Mouse (Mus musculus): ENCODE measurements around the gene 2310046K23Rik. TPM values are rescaled to one million over a fixed set of nuclear protein-coding genes. Genes with fewer than 3 reads are reported as not detected.
"Not testable (repeated sequence)": the region's sequence is repeated elsewhere in the genome, so short reads cannot be mapped to it uniquely, and the experiment has no call there.

2310046K23Rik gene
- polyA plus RNA-seq, 1 experiment from 2014 or later = not detected

GRCm38 (mm10) chr3:92510786-92511185, 23.5 kb downstream of the 2310046K23Rik start:
- H3K36me3 ChIP-seq (ENCODE audit: control insufficient read depth, insufficient read depth, low read length) = no peaks in the 10 kb centered on the region
- no peak overlapping the region for H3K9ac ChIP-seq (replicated peaks; ENCODE audit: low read depth, low read length)
- H3K4me3 ChIP-seq (ENCODE audit: low read depth, low read length) = no peak overlapping the region
- H3K27me3 ChIP-seq (ENCODE audit: control insufficient read depth, insufficient read depth, low read length) = no peaks in the 10 kb centered on the region
- no peaks in the 10 kb centered on the region for H3K9me3 ChIP-seq (ENCODE audit: control insufficient read depth, low read length)
- H3K4me1 ChIP-seq (ENCODE audit: control insufficient read depth, insufficient read depth, low read length) = no peaks in the 10 kb centered on the region
- peak; percentile 74; the same call in 1 of the 2 replicates for ATAC-seq (ENCODE audit: low read depth)
- no peak overlapping the region for H3K4me2 ChIP-seq (ENCODE audit: low read depth, low read length)
- H3K27ac ChIP-seq (ENCODE audit: low read depth, low read length) = no peak overlapping the region

GRCm38 (mm10) chr3:92508185-92508584, 26.1 kb downstream of the 2310046K23Rik start:
- no peak overlapping the region for H3K27ac ChIP-seq (ENCODE audit: low read depth, low read length)
- no peaks in the 10 kb centered on the region for H3K27me3 ChIP-seq (ENCODE audit: control insufficient read depth, insufficient read depth, low read length)
- no peaks in the 10 kb centered on the region for H3K36me3 ChIP-seq (ENCODE audit: control insufficient read depth, insufficient read depth, low read length)
- no peak overlapping the region for H3K4me3 ChIP-seq (ENCODE audit: low read depth, low read length)
- no peak overlapping the region for H3K4me2 ChIP-seq (ENCODE audit: low read depth, low read length)
- 97% methylated on average over 1 of the region's 1 CpGs for WGBS
- no peak overlapping the region for H3K9ac ChIP-seq (replicated peaks; ENCODE audit: low read depth, low read length)
- no peaks in the 10 kb centered on the region for H3K9me3 ChIP-seq (ENCODE audit: control insufficient read depth, low read length)
- H3K4me1 ChIP-seq (ENCODE audit: control insufficient read depth, insufficient read depth, low read length) = no peaks in the 10 kb centered on the region
- ATAC-seq (ENCODE audit: low read depth) = no peak

GRCm38 (mm10) chr3:92503528-92503927, 30.8 kb downstream of the 2310046K23Rik start:
- H3K4me1 ChIP-seq (ENCODE audit: control insufficient read depth, insufficient read depth, low read length) = no peaks in the 10 kb centered on the region
- no peak for ATAC-seq (ENCODE audit: low read depth)
- no peaks in the 10 kb centered on the region for H3K9me3 ChIP-seq (ENCODE audit: control insufficient read depth, low read length)

GRCm38 (mm10) chr3:92500393-92500792, 33.9 kb downstream of the 2310046K23Rik start, which contains the start of gene Sprr4:
TSS of gene Sprr4 (minus strand) at chr3:92500493.
- ATAC-seq (ENCODE audit: low read depth) = no peak
- H3K27ac ChIP-seq (ENCODE audit: low read depth, low read length) = no peak within 1 kb of the TSS
- no peak within 1 kb of the TSS for H3K4me2 ChIP-seq (ENCODE audit: low read depth, low read length)
- H3K4me1 ChIP-seq (ENCODE audit: control insufficient read depth, insufficient read depth, low read length) = no peaks in the 10 kb centered on the region
- H3K36me3 ChIP-seq (ENCODE audit: control insufficient read depth, insufficient read depth, low read length) = no peaks in the 10 kb centered on the region
- no peaks in the 10 kb centered on the region for H3K9me3 ChIP-seq (ENCODE audit: control insufficient read depth, low read length)
- 89% methylated on average over 1 of the region's 1 CpGs for WGBS
- H3K4me3 ChIP-seq (ENCODE audit: low read depth, low read length) = no peak within 1 kb of the TSS
- no peak within 1 kb of the TSS for H3K9ac ChIP-seq (replicated peaks; ENCODE audit: low read depth, low read length)
- H3K27me3 ChIP-seq (ENCODE audit: control insufficient read depth, insufficient read depth, low read length) = no peaks in the 10 kb centered on the region

More at GRCm38 (mm10) chr3:92503528-92503927, 30.8 kb downstream of the 2310046K23Rik start:
- no peak overlapping the region for H3K4me3 ChIP-seq (ENCODE audit: low read depth, low read length)
- no peaks in the 10 kb centered on the region for H3K27me3 ChIP-seq (ENCODE audit: control insufficient read depth, insufficient read depth, low read length)
- no peak overlapping the region for H3K4me2 ChIP-seq (ENCODE audit: low read depth, low read length)
- no peaks in the 10 kb centered on the region for H3K36me3 ChIP-seq (ENCODE audit: control insufficient read depth, insufficient read depth, low read length)
- no peak overlapping the region for H3K9ac ChIP-seq (replicated peaks; ENCODE audit: low read depth, low read length)
- H3K27ac ChIP-seq (ENCODE audit: low read depth, low read length) = no peak overlapping the region

GRCm38 (mm10) chr3:92490262-92490661, 44.0 kb downstream of the 2310046K23Rik start:
- not testable (repeated sequence) for H3K27ac ChIP-seq (ENCODE audit: low read depth, low read length); H3K4me1 ChIP-seq (ENCODE audit: control insufficient read depth, insufficient read depth, low read length); H3K9ac ChIP-seq (replicated peaks; ENCODE audit: low read depth, low read length)

GRCm38 (mm10) chr3:92486307-92486706, 48.0 kb downstream of the 2310046K23Rik start:
- ATAC-seq (ENCODE audit: low read depth) = no peak
- H3K9me3 ChIP-seq (ENCODE audit: control insufficient read depth, low read length) = no peaks in the 10 kb centered on the region
- H3K4me1 ChIP-seq (ENCODE audit: control insufficient read depth, insufficient read depth, low read length) = no peaks in the 10 kb centered on the region
- H3K4me3 ChIP-seq (ENCODE audit: low read depth, low read length) = no peak overlapping the region
- no peaks in the 10 kb centered on the region for H3K36me3 ChIP-seq (ENCODE audit: control insufficient read depth, insufficient read depth, low read length)
- H3K27ac ChIP-seq (ENCODE audit: low read depth, low read length) = no peak overlapping the region
- WGBS = 56% methylated on average over 1 of the region's 1 CpGs
- no peak overlapping the region for H3K4me2 ChIP-seq (ENCODE audit: low read depth, low read length)
- no peak overlapping the region for H3K9ac ChIP-seq (replicated peaks; ENCODE audit: low read depth, low read length)
- no peaks in the 10 kb centered on the region for H3K27me3 ChIP-seq (ENCODE audit: control insufficient read depth, insufficient read depth, low read length)

More at GRCm38 (mm10) chr3:92490262-92490661, 44.0 kb downstream of the 2310046K23Rik start:
- H3K27me3 ChIP-seq (ENCODE audit: control insufficient read depth, insufficient read depth, low read length); H3K36me3 ChIP-seq (ENCODE audit: control insufficient read depth, insufficient read depth, low read length); H3K4me2 ChIP-seq (ENCODE audit: low read depth, low read length); ATAC-seq (ENCODE audit: low read depth); H3K9me3 ChIP-seq (ENCODE audit: control insufficient read depth, low read length); H3K4me3 ChIP-seq (ENCODE audit: low read depth, low read length): not testable (repeated sequence)

GRCm38 (mm10) chr3:92485863-92486262, 48.4 kb downstream of the 2310046K23Rik start, which contains the start of gene Sprr1a:
TSS of gene Sprr1a (minus strand) at chr3:92485895.
- no peaks in the 10 kb centered on the region for H3K27me3 ChIP-seq (ENCODE audit: control insufficient read depth, insufficient read depth, low read length)
- H3K4me3 ChIP-seq (ENCODE audit: low read depth, low read length) = no peak within 1 kb of the TSS
- no peak within 1 kb of the TSS for H3K4me2 ChIP-seq (ENCODE audit: low read depth, low read length)
- no peaks in the 10 kb centered on the region for H3K4me1 ChIP-seq (ENCODE audit: control insufficient read depth, insufficient read depth, low read length)
- no peak for ATAC-seq (ENCODE audit: low read depth)
- no peaks in the 10 kb centered on the region for H3K9me3 ChIP-seq (ENCODE audit: control insufficient read depth, low read length)
- H3K27ac ChIP-seq (ENCODE audit: low read depth, low read length) = no peak within 1 kb of the TSS
- H3K36me3 ChIP-seq (ENCODE audit: control insufficient read depth, insufficient read depth, low read length) = no peaks in the 10 kb centered on the region
- H3K9ac ChIP-seq (replicated peaks; ENCODE audit: low read depth, low read length) = no peak within 1 kb of the TSS

Other genes with a start within 250 kb of the 2310046K23Rik start
- not detected in 2 replicates for gene Sprr2a3, start 249.1 kb downstream of the 2310046K23Rik start, polyA plus RNA-seq (2014; fragmentation: Nextera tagmentation; extraction: Ambion mirVana)
- gene Sprr2b, start 217.9 kb downstream of the 2310046K23Rik start, polyA plus RNA-seq (2014; fragmentation: Nextera tagmentation; extraction: Ambion mirVana) = not detected in 2 replicates
- not detected in 2 replicates for gene Sprr2d, start 195.4 kb downstream of the 2310046K23Rik start, polyA plus RNA-seq (2014; fragmentation: Nextera tagmentation; extraction: Ambion mirVana)
- gene Sprr2e, start 182.4 kb downstream of the 2310046K23Rik start, polyA plus RNA-seq (2014; fragmentation: Nextera tagmentation; extraction: Ambion mirVana) = not detected in 2 replicates
- not detected in 2 replicates for gene Sprr2f, start 169.3 kb downstream of the 2310046K23Rik start, polyA plus RNA-seq (2014; fragmentation: Nextera tagmentation; extraction: Ambion mirVana)
- gene Sprr2h, start 148.8 kb downstream of the 2310046K23Rik start, polyA plus RNA-seq (2014; fragmentation: Nextera tagmentation; extraction: Ambion mirVana) = not detected in 2 replicates
- not detected in 2 replicates for gene Sprr2i, start 126.5 kb downstream of the 2310046K23Rik start, polyA plus RNA-seq (2014; fragmentation: Nextera tagmentation; extraction: Ambion mirVana)
- gene Sprr2j-ps, start 116.4 kb downstream of the 2310046K23Rik start, polyA plus RNA-seq (2014; fragmentation: Nextera tagmentation; extraction: Ambion mirVana) = not detected in 2 replicates
- gene Gm9774, start 105.1 kb downstream of the 2310046K23Rik start, polyA plus RNA-seq (2014; fragmentation: Nextera tagmentation; extraction: Ambion mirVana) = 5.1 and 7.9 TPM in 2 replicates
- gene Sprr2k, start 101.9 kb downstream of the 2310046K23Rik start, polyA plus RNA-seq (2014; fragmentation: Nextera tagmentation; extraction: Ambion mirVana) = not detected in 2 replicates
- gene Sprr1b, start 95.7 kb downstream of the 2310046K23Rik start, polyA plus RNA-seq (2014; fragmentation: Nextera tagmentation; extraction: Ambion mirVana) = not detected in 2 replicates
- gene Sprr3, start 75.8 kb downstream of the 2310046K23Rik start, polyA plus RNA-seq (2014; fragmentation: Nextera tagmentation; extraction: Ambion mirVana) = not detected in 2 replicates
- not detected in 2 replicates for gene Sprr1a, start 48.6 kb downstream of the 2310046K23Rik start, polyA plus RNA-seq (2014; fragmentation: Nextera tagmentation; extraction: Ambion mirVana)
- not detected in 2 replicates for gene Sprr4, start 34.0 kb downstream of the 2310046K23Rik start, polyA plus RNA-seq (2014; fragmentation: Nextera tagmentation; extraction: Ambion mirVana)
- not detected in 2 replicates for gene Ivl, start 39.2 kb upstream of the 2310046K23Rik start, polyA plus RNA-seq (2014; fragmentation: Nextera tagmentation; extraction: Ambion mirVana)
- not detected in 2 replicates for gene Smcp, start 54.5 kb upstream of the 2310046K23Rik start, polyA plus RNA-seq (2014; fragmentation: Nextera tagmentation; extraction: Ambion mirVana)
- gene 2210017I01Rik, start 73.0 kb upstream of the 2310046K23Rik start, polyA plus RNA-seq (2014; fragmentation: Nextera tagmentation; extraction: Ambion mirVana) = not detected in 2 replicates
- not detected in 2 replicates for gene Lce6a, start 87.1 kb upstream of the 2310046K23Rik start, polyA plus RNA-seq (2014; fragmentation: Nextera tagmentation; extraction: Ambion mirVana)
- gene Lce1a1, start 113.8 kb upstream of the 2310046K23Rik start, polyA plus RNA-seq (2014; fragmentation: Nextera tagmentation; extraction: Ambion mirVana) = not detected in 2 replicates
- not detected in 2 replicates for gene Lce1b, start 122.4 kb upstream of the 2310046K23Rik start, polyA plus RNA-seq (2014; fragmentation: Nextera tagmentation; extraction: Ambion mirVana)
- not detected in 2 replicates for gene Lce1a2, start 135.8 kb upstream of the 2310046K23Rik start, polyA plus RNA-seq (2014; fragmentation: Nextera tagmentation; extraction: Ambion mirVana)
- not detected in 2 replicates for gene Lce1c, start 144.7 kb upstream of the 2310046K23Rik start, polyA plus RNA-seq (2014; fragmentation: Nextera tagmentation; extraction: Ambion mirVana)
- not detected in 2 replicates for gene Lce1d, start 152.7 kb upstream of the 2310046K23Rik start, polyA plus RNA-seq (2014; fragmentation: Nextera tagmentation; extraction: Ambion mirVana)
- not detected in 2 replicates for gene Lce1e, start 174.6 kb upstream of the 2310046K23Rik start, polyA plus RNA-seq (2014; fragmentation: Nextera tagmentation; extraction: Ambion mirVana)
- gene Lce1f, start 185.8 kb upstream of the 2310046K23Rik start, polyA plus RNA-seq (2014; fragmentation: Nextera tagmentation; extraction: Ambion mirVana) = not detected in 2 replicates
- not detected in 2 replicates for gene Gm38119, start 204.6 kb upstream of the 2310046K23Rik start, polyA plus RNA-seq (2014; fragmentation: Nextera tagmentation; extraction: Ambion mirVana)
- gene Lce1g, start 217.8 kb upstream of the 2310046K23Rik start, polyA plus RNA-seq (2014; fragmentation: Nextera tagmentation; extraction: Ambion mirVana) = not detected in 2 replicates
- gene Lce1h, start 230.6 kb upstream of the 2310046K23Rik start, polyA plus RNA-seq (2014; fragmentation: Nextera tagmentation; extraction: Ambion mirVana) = not detected in 2 replicates
- gene Lce1i, start 244.4 kb upstream of the 2310046K23Rik start, polyA plus RNA-seq (2014; fragmentation: Nextera tagmentation; extraction: Ambion mirVana) = not detected in 2 replicates